Mouse (Mus musculus) hindbrain, embryonic 15.5 days (tissue): ENCODE data around the gene Hivep3. TPM values are rescaled to one million over a fixed set of nuclear protein-coding genes. Genes with fewer than 3 reads are reported as not detected.

Source experiments
- ATAC-seq: fragments of 200-750 bp; cut with Nextera tagmentation; 2 replicates; pipeline ENCODE4 v1.8.0; 2017; ENCODE audit warnings: low read depth, moderate number of reproducible peaks, moderate TSS enrichment; ENCODE audit not compliant: low FRiP score
- H3K27ac ChIP-seq: fragments of 300-500 bp; sonication (generic); replicated peaks from 2 replicates; pipeline ENCODE4 v1.5.1; 2015; ENCODE audit warnings: mild to moderate bottlenecking, inconsistent platforms
- H3K27me3 ChIP-seq: fragments of 300-500 bp; sonication (generic); 2 replicates; pipeline ENCODE4 v1.6.1; 2015; ENCODE audit warnings: control low read depth, inconsistent platforms
- H3K36me3 ChIP-seq: fragments of 300-500 bp; sonication (generic); 2 replicates; pipeline ENCODE4 v1.6.1; 2015; ENCODE audit warnings: control low read depth, inconsistent platforms
- H3K4me1 ChIP-seq: fragments of 300-500 bp; sonication (generic); replicated peaks from 2 replicates; pipeline ENCODE4 v1.6.1; 2015; ENCODE audit warnings: control low read depth, inconsistent platforms
- H3K4me2 ChIP-seq: fragments of 300-500 bp; sonication (generic); 2 replicates; pipeline ENCODE4 v1.6.1; 2015; ENCODE audit warnings: moderate library complexity, mild to moderate bottlenecking, inconsistent platforms
- H3K4me3 ChIP-seq: fragments of 300-500 bp; sonication (generic); 2 replicates; pipeline ENCODE4 v1.5.1; 2015; ENCODE audit warnings: mild to moderate bottlenecking, inconsistent platforms
- H3K9ac ChIP-seq: fragments of 300-500 bp; sonication (generic); 2 replicates; pipeline ENCODE4 v1.6.1; 2015; ENCODE audit warnings: inconsistent platforms
- H3K9me3 ChIP-seq: fragments of 300-500 bp; sonication (generic); 2 replicates; pipeline ENCODE4 v1.6.1; 2016; ENCODE audit warnings: control low read depth, inconsistent platforms
- WGBS: fragments of 180-500 bp; shearing (Covaris S2); methylation state at CpG from one replicate; pipeline ENCODE4 v1.1.7; 2015; 5-methylcytosine and 5-hydroxymethylcytosine counted together
- polyA plus RNA-seq: library from polyadenylated mRNA; unstranded; fragments of >200 nt; fragmentation: Nextera tagmentation; extraction: Ambion mirVana; gene quantifications from 2 replicates; pipeline ENCODE4 v1.2.1, GENCODE M21; 2015

Gene Hivep3
- polyA plus RNA-seq, 1 experiment from 2014 or later, result 16.5 TPM

DNA sequence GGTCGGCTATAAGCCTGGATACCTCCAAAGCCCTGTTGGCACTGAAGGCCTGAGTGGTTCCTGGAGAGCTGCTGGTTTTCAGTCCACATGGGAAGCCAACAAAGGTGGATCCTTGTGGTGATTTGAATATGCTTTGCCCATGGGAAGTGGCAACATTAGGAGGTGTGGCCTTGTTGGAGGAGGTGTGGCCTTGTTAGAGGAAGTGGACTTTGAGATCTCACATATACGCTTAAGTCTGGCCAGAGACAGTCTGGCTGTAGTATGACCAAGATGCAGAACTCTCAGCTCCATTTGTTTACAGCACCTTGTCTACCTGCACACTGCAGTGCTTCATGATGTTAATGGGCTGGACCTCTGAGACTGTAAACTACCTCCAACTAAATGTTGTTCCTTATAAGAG is 73.0 kb downstream of the Hivep3 start:
- no peaks in the 10 kb centered on the region for H3K9me3 ChIP-seq
- WGBS, result 93% methylated on average over 2 of the region's 2 CpGs
- H3K36me3 ChIP-seq, result no peaks in the 10 kb centered on the region
- H3K4me1 ChIP-seq, result no peaks in the 10 kb centered on the region
- no peak for ATAC-seq
- no peak overlapping the region for H3K9ac ChIP-seq
- no peak overlapping the region for H3K4me2 ChIP-seq
- no peak overlapping the region for H3K4me3 ChIP-seq
- H3K27ac ChIP-seq, result no peak overlapping the region
- no peaks in the 10 kb centered on the region for H3K27me3 ChIP-seq

DNA sequence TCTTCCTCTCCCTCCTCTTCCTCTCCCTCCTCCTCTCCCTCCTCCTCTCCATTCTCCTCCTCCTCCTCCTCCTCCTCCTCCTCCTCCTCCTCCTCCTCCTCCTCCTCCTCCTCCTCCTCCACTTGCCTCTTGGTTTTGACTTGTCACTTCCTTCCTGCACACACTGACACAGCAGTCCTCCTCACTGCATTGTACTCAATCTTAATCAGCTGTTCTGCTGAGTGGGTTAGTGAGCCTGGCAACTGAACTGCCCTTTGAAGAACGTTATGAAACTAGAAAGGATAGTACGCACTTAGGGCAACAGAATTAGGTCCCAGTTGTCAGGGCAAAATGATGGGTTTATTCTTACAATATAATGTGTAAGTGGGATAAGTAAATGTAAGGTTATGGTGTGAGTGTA is 73.8 kb downstream of the Hivep3 start:
- Histone ChIP-seq H3K27ac (no peak overlapping the region), H3K9ac (no peak overlapping the region), H3K4me1 (no peaks in the 10 kb centered on the region; the same call in 1 of the 2 replicates), H3K36me3 (no peaks in the 10 kb centered on the region), H3K4me2 (no peak overlapping the region), H3K4me3 (no peak overlapping the region), H3K27me3 (no peaks in the 10 kb centered on the region), H3K9me3 (no peaks in the 10 kb centered on the region)
- 55% methylated on average over 2 of the region's 2 CpGs for WGBS
- ATAC-seq, result no peak

DNA sequence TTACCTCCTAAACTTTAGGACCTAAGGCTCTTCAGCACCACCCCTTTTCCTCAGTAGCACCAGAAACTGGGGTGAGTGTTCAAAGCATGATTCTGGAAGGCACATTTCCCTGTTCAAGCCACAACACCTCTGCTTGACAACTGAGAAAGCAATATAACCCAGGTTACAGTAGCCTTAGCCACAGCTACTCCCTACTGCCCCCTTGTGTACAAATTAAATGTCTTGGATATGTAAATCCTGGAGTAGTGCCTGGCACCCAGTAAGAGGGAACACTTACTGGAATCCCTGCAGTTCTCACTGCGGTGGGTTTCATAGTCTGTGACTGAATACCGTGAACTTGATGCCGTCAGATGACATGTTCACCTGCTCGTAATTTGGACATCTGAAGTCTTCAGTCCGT is 75.7 kb downstream of the Hivep3 start:
- no peak for ATAC-seq
- H3K9ac ChIP-seq, result no peak overlapping the region
- no peaks in the 10 kb centered on the region for H3K27me3 ChIP-seq
- H3K4me2 ChIP-seq, result no peak overlapping the region
- 23% methylated on average over 5 of the region's 5 CpGs for WGBS
- H3K9me3 ChIP-seq, result no peaks in the 10 kb centered on the region
- H3K36me3 ChIP-seq, result no peaks in the 10 kb centered on the region
- H3K27ac ChIP-seq, result no peak overlapping the region
- H3K4me1 ChIP-seq, result peaks cover 6% of the 10 kb centered on the region
- H3K4me3 ChIP-seq, result no peak overlapping the region

DNA sequence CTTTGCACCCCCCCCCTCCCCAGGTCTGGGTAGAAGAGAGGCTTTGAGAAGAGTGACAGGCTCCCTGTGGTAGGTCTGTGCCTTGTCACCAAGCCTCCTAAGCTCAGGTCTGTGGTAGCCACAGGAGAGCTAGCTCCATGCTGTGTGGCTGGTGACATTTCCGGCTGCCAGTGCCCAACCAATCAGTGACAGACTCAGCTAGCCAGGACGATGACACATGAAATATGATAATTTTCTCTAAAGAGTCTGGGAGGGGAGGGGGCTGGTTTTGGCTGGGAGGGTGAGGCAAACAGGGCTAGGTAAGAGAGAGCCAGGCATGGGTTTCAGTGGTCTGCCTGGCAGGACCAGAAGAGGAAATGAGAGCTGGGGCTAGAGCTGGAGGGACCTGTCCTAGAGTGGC is 79.2 kb downstream of the Hivep3 start:
- Histone ChIP-seq H3K4me2 (no peak overlapping the region), H3K9me3 (no peaks in the 10 kb centered on the region), H3K4me3 (no peak overlapping the region), H3K27me3 (no peaks in the 10 kb centered on the region), H3K4me1 (peaks cover 32% of the 10 kb centered on the region), H3K36me3 (no peaks in the 10 kb centered on the region), H3K9ac (no peak overlapping the region), H3K27ac (no peak overlapping the region)
- ATAC-seq, result peak; percentile 39; the same call in 1 of the 2 replicates
- WGBS, result 4% methylated on average over 2 of the region's 2 CpGs

DNA sequence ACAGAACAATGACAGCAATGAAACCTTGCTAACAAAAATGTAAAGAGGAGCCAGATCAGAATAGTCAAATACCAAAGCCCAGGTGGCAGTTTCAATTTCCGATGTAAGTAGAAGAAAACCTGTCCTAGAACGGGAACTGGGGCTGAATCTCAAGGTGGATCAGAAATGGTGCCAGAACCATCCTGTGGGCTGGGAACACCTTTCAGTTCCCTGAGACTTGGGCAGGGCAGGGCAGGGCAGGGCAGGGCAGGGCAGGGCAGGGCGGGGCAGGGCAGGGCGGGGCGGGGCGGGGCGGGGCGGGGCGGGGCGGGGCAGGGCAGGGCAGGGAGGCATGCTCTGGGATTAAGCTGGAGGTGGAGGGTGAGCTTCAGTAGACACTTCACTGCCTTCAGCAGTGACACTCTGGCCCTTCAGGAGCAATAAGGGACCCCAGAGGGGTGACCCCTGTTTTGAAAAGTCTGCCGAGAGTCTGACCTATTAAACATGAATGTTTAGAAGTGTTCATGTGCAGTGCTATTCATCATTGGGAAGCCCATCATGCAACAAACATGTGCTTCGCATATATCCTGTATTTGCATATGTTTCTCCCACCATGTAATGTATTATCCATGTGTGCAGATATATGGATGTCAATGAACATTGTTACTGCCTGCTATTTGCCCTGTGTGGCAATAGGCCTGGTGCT is 80.1 kb downstream of the Hivep3 start:
- WGBS, result 17% methylated on average over 9 of the region's 12 CpGs
- Histone ChIP-seq H3K4me1 (peaks cover 32% of the 10 kb centered on the region), H3K27me3 (no peaks in the 10 kb centered on the region), H3K4me2 (peak overlapping the region; percentile 71), H3K36me3 (no peaks in the 10 kb centered on the region), H3K4me3 (peak overlapping the region; percentile 60), H3K9me3 (no peaks in the 10 kb centered on the region), H3K27ac (peak overlapping the region; percentile 87), H3K9ac (peak overlapping the region; percentile 70)
- peak; percentile 36 for ATAC-seq

DNA sequence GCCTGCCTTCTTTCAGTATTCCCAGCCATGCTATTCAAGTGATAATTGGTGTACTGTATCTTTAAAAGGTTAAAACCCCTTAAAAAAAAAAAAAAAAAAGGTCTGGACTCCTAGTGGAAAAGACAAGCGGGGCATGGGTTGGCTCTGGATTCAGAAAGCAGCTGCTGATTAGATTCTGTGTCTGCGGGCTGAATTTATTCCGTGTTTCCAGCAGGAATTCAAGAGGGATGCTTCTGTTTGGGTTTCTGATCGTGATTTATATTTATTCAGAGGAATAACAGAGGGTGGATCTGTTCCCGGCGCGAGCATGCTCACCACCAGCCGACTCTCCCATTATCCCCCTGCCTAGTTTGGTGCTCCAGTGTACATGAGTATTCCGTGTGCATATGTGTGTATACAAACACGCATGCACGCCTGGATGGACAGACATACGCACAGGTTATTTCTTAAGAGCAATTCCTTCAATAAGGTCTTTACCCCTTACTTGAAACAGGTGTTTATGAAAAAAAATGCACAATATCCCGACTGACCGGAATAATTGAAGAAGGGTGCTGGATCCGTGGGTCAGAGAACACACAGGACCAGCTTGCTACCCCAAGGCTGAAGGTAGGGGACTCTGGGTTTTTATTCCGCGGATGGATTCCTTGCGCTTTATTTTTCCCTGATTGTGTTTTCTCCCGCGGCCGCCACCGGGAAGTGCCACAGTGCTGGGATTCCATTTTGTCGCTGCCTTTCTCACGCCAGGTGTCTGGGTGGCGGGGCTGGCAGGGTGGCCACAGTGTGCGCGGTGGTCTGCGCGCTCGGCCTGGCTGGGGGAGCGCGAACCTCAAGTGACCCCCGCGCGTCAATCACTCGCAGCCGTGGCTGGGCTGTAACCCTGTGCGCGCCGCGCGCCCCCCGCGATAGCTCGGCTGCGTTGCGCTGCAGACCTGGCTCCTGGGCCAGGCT is 80.9 kb downstream of the Hivep3 start:
- Histone ChIP-seq H3K4me1 (peaks cover 32% of the 10 kb centered on the region), H3K9ac (peak overlapping the region; percentile 70), H3K4me2 (peak overlapping the region; percentile 71), H3K27me3 (no peaks in the 10 kb centered on the region), H3K9me3 (no peaks in the 10 kb centered on the region), H3K27ac (peak overlapping the region; percentile 87), H3K4me3 (peak overlapping the region; percentile 60), H3K36me3 (no peaks in the 10 kb centered on the region)
- WGBS, result under 1% methylated on average over 47 of the region's 47 CpGs
- peak; percentile 82 for ATAC-seq

DNA sequence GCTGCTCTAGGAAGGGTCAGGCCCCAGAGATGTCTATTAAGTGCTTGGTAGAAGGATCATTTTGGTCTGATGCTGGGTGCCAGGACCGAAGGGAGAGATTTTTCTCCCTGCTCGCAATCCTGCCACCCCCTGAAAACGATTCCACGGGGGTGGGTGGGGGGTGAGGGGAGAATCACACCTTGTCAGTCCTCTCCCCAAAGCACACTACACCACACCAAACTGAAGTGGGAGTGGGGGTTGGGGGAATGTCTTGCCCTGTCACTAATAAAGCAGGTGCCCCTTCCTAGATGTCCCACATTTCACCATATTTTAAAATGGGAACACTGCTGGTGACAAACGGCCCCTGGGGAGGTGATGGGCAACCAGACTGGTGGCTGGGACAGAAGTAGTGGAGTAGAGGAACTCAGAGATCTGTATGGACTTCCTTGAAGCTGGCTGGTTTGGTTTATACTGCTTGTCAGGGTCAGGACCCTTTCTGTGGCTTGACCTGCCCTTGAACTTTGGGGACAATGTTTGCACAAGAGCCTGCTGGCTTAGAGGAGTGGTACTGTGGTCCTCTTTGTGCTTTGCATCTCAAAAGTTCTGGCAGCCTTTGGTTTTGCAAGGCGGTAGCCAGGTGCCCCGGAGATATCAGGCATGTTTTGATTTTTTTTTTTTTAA is 81.7 kb downstream of the Hivep3 start:
- Histone ChIP-seq H3K27me3 (no peaks in the 10 kb centered on the region), H3K9me3 (no peaks in the 10 kb centered on the region), H3K4me3 (peak overlapping the region; percentile 60), H3K27ac (peak overlapping the region; percentile 87), H3K36me3 (no peaks in the 10 kb centered on the region), H3K4me1 (peaks cover 32% of the 10 kb centered on the region), H3K4me2 (peak overlapping the region; percentile 71), H3K9ac (peak overlapping the region; percentile 70)
- 7% methylated on average over 7 of the region's 7 CpGs for WGBS
- peak; percentile 59 for ATAC-seq

DNA sequence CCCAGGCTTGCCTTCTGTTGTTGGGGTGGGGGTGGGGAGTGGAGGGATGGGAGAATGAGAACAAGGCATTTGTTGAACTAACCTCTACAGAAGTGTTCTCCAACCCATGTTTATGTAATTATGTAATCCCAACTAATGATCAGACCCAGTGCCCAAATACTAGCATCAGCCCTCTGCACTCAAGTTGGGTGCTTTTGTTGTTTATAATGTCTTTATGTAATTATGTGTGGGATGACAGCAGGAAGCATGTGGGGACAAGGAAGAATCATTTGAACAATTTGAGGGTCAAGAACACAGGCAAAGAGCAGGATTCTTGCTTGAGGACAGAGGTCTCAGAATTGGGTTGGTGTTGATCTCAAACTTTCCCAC is 82.2 kb downstream of the Hivep3 start:
- Histone ChIP-seq H3K4me2 (peak overlapping the region; percentile 71), H3K9me3 (no peaks in the 10 kb centered on the region), H3K36me3 (no peaks in the 10 kb centered on the region), H3K27ac (no peak overlapping the region), H3K9ac (no peak overlapping the region), H3K4me1 (peaks cover 32% of the 10 kb centered on the region), H3K4me3 (peak overlapping the region; percentile 60), H3K27me3 (no peaks in the 10 kb centered on the region)
- no peak for ATAC-seq

DNA sequence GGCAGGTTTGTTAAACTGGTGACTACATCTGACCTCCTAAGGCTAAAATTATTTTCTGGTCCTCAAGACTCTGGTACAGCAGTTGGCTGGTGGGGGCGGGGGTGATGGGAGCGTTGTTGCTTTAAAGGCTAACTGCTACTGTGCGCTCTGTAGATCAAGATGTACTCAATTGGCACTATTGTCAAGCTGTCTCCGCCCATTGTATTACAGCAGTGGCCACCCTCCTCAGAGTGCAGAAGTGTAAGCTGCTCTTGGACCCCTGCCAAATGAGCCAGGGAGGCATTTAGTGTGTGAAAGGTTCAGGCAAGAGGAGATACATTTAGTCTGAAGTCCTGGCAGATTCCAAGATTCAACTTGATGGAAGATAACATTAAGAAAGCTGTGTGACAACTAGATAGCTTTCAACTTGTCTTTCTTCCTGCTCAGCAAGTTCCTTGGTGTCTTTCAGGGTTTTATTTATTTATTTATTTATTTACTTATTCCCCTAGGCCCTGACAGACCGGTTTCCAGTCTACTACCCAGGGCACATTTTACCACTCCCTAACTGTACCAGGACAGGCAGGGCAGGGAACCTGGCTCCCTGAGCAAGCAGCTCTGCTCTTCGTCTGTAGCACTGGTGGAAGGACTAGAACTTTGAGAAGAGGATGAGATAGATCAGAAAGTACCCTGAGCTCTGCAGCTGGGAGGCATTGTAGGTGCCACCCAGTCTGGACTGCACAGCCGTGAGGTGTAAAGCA is 83.2 kb downstream of the Hivep3 start:
- H3K4me2 ChIP-seq, result peak overlapping the region; percentile 71
- no peaks in the 10 kb centered on the region for H3K27me3 ChIP-seq
- 30% methylated on average over 7 of the region's 7 CpGs for WGBS
- ATAC-seq, result no peak
- no peak overlapping the region for H3K9ac ChIP-seq
- no peaks in the 10 kb centered on the region for H3K9me3 ChIP-seq
- H3K36me3 ChIP-seq, result no peaks in the 10 kb centered on the region
- peaks cover 32% of the 10 kb centered on the region for H3K4me1 ChIP-seq
- 0 out of 2 replicates have a peak overlapping the region, but pooled peaks have one; percentile 60 for H3K4me3 ChIP-seq
- H3K27ac ChIP-seq, result no peak overlapping the region

DNA sequence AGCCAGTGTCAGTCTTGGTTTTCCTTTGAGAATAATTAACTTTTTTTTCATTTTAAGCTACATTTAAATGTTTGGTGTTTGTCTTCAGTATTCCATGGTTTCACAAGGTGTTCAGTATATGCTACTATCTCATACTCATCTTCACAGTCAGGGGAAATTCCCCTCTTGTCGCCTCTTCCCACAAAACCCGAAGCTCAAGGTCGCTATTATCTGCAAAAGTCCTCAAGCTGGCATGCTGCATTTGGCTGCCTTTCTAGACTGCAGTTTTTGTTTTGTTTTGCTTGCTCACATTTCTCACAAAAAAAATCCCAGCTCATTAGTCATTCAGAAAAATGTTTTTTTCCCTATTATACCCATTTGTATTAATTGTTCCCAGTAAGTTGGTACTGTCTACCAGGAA is 92.4 kb downstream of the Hivep3 start:
- 81% methylated on average over 3 of the region's 3 CpGs for WGBS
- H3K27me3 ChIP-seq, result no peaks in the 10 kb centered on the region
- ATAC-seq, result no peak
- no peaks in the 10 kb centered on the region for H3K4me1 ChIP-seq
- H3K4me3 ChIP-seq, result no peak overlapping the region
- H3K9me3 ChIP-seq, result no peaks in the 10 kb centered on the region
- no peak overlapping the region for H3K27ac ChIP-seq
- H3K9ac ChIP-seq, result no peak overlapping the region
- H3K4me2 ChIP-seq, result no peak overlapping the region
- H3K36me3 ChIP-seq, result no peaks in the 10 kb centered on the region

DNA sequence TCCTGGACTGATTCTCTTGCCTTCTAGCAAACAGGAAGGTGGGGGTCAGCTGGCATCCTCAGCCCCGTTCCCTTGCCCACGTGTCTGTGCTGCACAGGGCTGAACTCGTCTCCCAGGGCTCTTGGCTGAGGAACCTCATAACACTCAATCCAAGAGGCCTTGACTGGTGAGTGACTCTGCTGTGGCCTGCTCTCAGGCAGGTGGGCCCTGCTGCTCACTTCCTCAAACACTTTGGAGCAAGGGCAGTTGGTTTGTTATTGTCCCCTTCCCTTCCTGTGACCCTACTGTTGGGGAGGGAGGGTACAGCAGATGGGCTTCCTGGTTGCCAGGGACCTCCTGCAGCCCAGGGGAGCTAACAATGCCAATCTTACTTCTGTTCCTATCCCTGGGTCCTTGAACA is 94.8 kb downstream of the Hivep3 start:
- ATAC-seq, result no peak
- Histone ChIP-seq H3K36me3 (no peaks in the 10 kb centered on the region), H3K4me2 (no peak overlapping the region), H3K9me3 (no peaks in the 10 kb centered on the region), H3K4me3 (no peak overlapping the region), H3K4me1 (no peaks in the 10 kb centered on the region), H3K27ac (no peak overlapping the region), H3K9ac (no peak overlapping the region), H3K27me3 (no peaks in the 10 kb centered on the region)
- WGBS, result 84% methylated on average over 3 of the region's 3 CpGs
